8 mouse cellular contexts compared by ENCODE assay signal in the genomic region with DNA sequence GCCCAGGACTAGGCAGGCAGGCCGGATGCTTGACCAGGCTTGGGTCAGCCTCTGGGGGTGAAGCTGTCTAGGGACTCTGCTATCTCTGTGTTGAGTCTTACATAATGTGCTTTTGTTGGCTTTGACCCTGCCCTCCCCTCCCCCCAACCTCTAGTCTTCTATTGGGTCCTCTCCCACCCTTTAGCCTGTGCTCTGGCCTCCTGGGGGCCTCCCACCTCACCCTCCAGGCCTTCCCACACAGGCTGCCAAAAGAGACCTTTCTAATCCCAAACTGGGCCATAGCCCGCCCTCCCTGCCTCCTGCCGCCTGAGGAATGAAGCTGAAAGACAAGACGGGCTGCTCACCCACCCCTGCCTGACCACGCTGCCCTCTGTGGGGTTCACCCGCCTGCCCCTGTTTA. TPM values are rescaled to one million over a fixed set of nuclear protein-coding genes. Genes with fewer than 3 reads are reported as not detected.
A peak's percentile ranks its signal among the peaks of the same experiment; 100 is the strongest.
DNase-seq lines count a peak whose midpoint lies in the region; ATAC-seq and TF ChIP-seq lines count a peak whose summit lies in the region.

No protein-coding gene starts in this region.

- H3K4me3 ChIP-seq in lung, embryonic 15.5 days: no peak overlapping the region
- no peak overlapping the region for H3K4me3 ChIP-seq in embryonic facial prominence, embryonic 15.5 days (replicated peaks)
- no peak overlapping the region; the same call in 1 of the 2 replicates for H3K4me3 ChIP-seq in limb, embryonic 10.5 days
- H3K4me3 ChIP-seq in stomach, embryonic 14.5 days (ENCODE audit: low read depth, low read length): no peak overlapping the region
- no peak overlapping the region for H3K4me3 ChIP-seq in cerebellum, adult 2 months (replicated peaks; ENCODE audit: insufficient read depth, low read depth, low read length)

- no peak for TF ChIP-seq POLR2A in cerebellum, adult 2 months (IDR thresholded peaks at IDR 0.05; ENCODE audit: borderline replicate concordance, insufficient read depth, low read length)

- DNase-seq in lung, postnatal 36 days: no peak
- no peak for DNase-seq in limb, embryonic 10.5 days (ENCODE audit: low spot score)
- no peak for DNase-seq in right cerebral cortex, postnatal 4 days
- DNase-seq in cerebellum, adult 2 months: no peak

- H3K4me2 ChIP-seq in lung, embryonic 15.5 days: peak overlapping the region; percentile 75; the same call in 1 of the 2 replicates
- peak overlapping the region; percentile 5; the same call in 1 of the 2 replicates for H3K4me2 ChIP-seq in embryonic facial prominence, embryonic 15.5 days (replicated peaks)
- H3K4me2 ChIP-seq in stomach, embryonic 14.5 days (replicated peaks; ENCODE audit: low read depth, low read length): peak overlapping the region; percentile 25

- no peaks in the 10 kb centered on the region for H3K27me3 ChIP-seq in lung, embryonic 15.5 days
- H3K27me3 ChIP-seq in embryonic facial prominence, embryonic 15.5 days: no peaks in the 10 kb centered on the region
- no peaks in the 10 kb centered on the region for H3K27me3 ChIP-seq in limb, embryonic 10.5 days (ENCODE audit: low read depth, poor library complexity, severe bottlenecking)
- H3K27me3 ChIP-seq in stomach, embryonic 14.5 days (ENCODE audit: control insufficient read depth, insufficient read depth, low read length): no peaks in the 10 kb centered on the region
- H3K27me3 ChIP-seq in cerebellum, adult 2 months (ENCODE audit: control insufficient read depth, insufficient read depth, low read length): no peaks in the 10 kb centered on the region

- peaks cover 83% of the 10 kb centered on the region for H3K4me1 ChIP-seq in lung, embryonic 15.5 days
- peaks cover 84% of the 10 kb centered on the region for H3K4me1 ChIP-seq in embryonic facial prominence, embryonic 15.5 days
- peaks cover 95% of the 10 kb centered on the region for H3K4me1 ChIP-seq in limb, embryonic 10.5 days
- H3K4me1 ChIP-seq in stomach, embryonic 14.5 days (ENCODE audit: control insufficient read depth, insufficient read depth, low read length): peaks cover 74% of the 10 kb centered on the region
- H3K4me1 ChIP-seq in cerebellum, adult 2 months (ENCODE audit: control insufficient read depth, insufficient read depth, low read length): peaks cover 20% of the 10 kb centered on the region

- ATAC-seq in lung, embryonic 15.5 days (ENCODE audit: borderline replicate concordance, extremely low read depth, low FRiP score, low TSS enrichment): no peak
- no peak for ATAC-seq in embryonic facial prominence, embryonic 15.5 days (ENCODE audit: insufficient number of reproducible peaks, low FRiP score, low TSS enrichment, low read depth)
- no peak for ATAC-seq in stomach, embryonic 14.5 days (ENCODE audit: insufficient number of reproducible peaks, insufficient read depth, low FRiP score, low read depth)
- ATAC-seq in megakaryocyte progenitor cell, adult 5-6 weeks (replicated peaks; ENCODE audit: poor library complexity): no peak

- 29% methylated on average over 6 of the region's 6 CpGs for WGBS in lung, embryonic 15.5 days
- 43% methylated on average over 6 of the region's 6 CpGs for WGBS in embryonic facial prominence, embryonic 15.5 days
- WGBS in limb, embryonic 10.5 days: 60% methylated on average over 6 of the region's 6 CpGs
- 39% methylated on average over 6 of the region's 6 CpGs for whole genome bisulfite sequencing in stomach, embryonic 14.5 days
- 56% methylated on average over 6 of the region's 6 CpGs for WGBS in cerebellum, adult 2 months

- H3K9me3 ChIP-seq in lung, embryonic 15.5 days: no peaks in the 10 kb centered on the region
- no peaks in the 10 kb centered on the region for H3K9me3 ChIP-seq in embryonic facial prominence, embryonic 15.5 days (replicated peaks)
- H3K9me3 ChIP-seq in limb, embryonic 10.5 days (replicated peaks): no peaks in the 10 kb centered on the region
- no peaks in the 10 kb centered on the region for H3K9me3 ChIP-seq in stomach, embryonic 14.5 days (ENCODE audit: control insufficient read depth, low read depth, low read length)

- H3K36me3 ChIP-seq in lung, embryonic 15.5 days: no peaks in the 10 kb centered on the region
- no peaks in the 10 kb centered on the region for H3K36me3 ChIP-seq in embryonic facial prominence, embryonic 15.5 days
- peaks cover 16% of the 10 kb centered on the region for H3K36me3 ChIP-seq in limb, embryonic 10.5 days
- H3K36me3 ChIP-seq in stomach, embryonic 14.5 days (ENCODE audit: control insufficient read depth, insufficient read depth, low read length): no peaks in the 10 kb centered on the region; the same call in 1 of the 2 replicates

- no peak for TF ChIP-seq CTCF in cerebellum, adult 2 months (IDR thresholded peaks at IDR 0.05; ENCODE audit: borderline replicate concordance, insufficient read depth, low read depth, low read length)

- peak overlapping the region; percentile 93 for H3K27ac ChIP-seq in lung, embryonic 15.5 days
- H3K27ac ChIP-seq in embryonic facial prominence, embryonic 15.5 days (replicated peaks): peak overlapping the region; percentile 85
- peak overlapping the region; percentile 80 for H3K27ac ChIP-seq in limb, embryonic 10.5 days
- H3K27ac ChIP-seq in stomach, embryonic 14.5 days (ENCODE audit: low read length): peak overlapping the region; percentile 87
- no peak overlapping the region for H3K27ac ChIP-seq in cerebellum, adult 2 months (ENCODE audit: insufficient read depth, low read length)

- H3K9ac ChIP-seq in lung, embryonic 15.5 days: peak overlapping the region; percentile 23
- H3K9ac ChIP-seq in embryonic facial prominence, embryonic 15.5 days: no peak overlapping the region
- H3K9ac ChIP-seq in stomach, embryonic 14.5 days (replicated peaks; ENCODE audit: low read depth, low read length): no peak overlapping the region

RNA-seq across cellular contexts. Expression of a gene that starts 5.1 kb away (rescaled TPM):
- polyA plus RNA-seq in lung, embryonic 15.5 days (2015; fragmentation: Nextera tagmentation; extraction: Ambion mirVana): 114 and 117 TPM in 2 replicates
- polyA plus RNA-seq in embryonic facial prominence, embryonic 15.5 days (2015; fragmentation: Nextera tagmentation; extraction: Ambion mirVana): 103 and 111 TPM in 2 replicates
- polyA plus RNA-seq in limb, embryonic 10.5 days (2016; fragmentation: Nextera tagmentation; extraction: Ambion mirVana): 40.9 and 47.9 TPM in 2 replicates
- 31.9 and 34.7 TPM in 2 replicates for polyA plus RNA-seq in stomach, embryonic 14.5 days (2014; fragmentation: Nextera tagmentation; extraction: Ambion mirVana)
- total RNA-seq in megakaryocyte progenitor cell, adult 5-6 weeks (2015): 3.3 and 3.5 TPM in 2 replicates
- 6.5 and 6.8 TPM in 2 replicates for total RNA-seq in megakaryocyte progenitor cell, adult 5-6 weeks (2017)
- polyA plus RNA-seq in cerebellum, adult 2 months (2012; rRNA removed): 23.9 and 24.5 TPM in 2 replicates

RNA-seq across cellular contexts. Expression of a gene that starts 34.0 kb away (rescaled TPM):
- 21.0 and 22.3 TPM in 2 replicates for polyA plus RNA-seq in lung, embryonic 15.5 days (2015; fragmentation: Nextera tagmentation; extraction: Ambion mirVana)
- 21.5 and 22.3 TPM in 2 replicates for polyA plus RNA-seq in embryonic facial prominence, embryonic 15.5 days (2015; fragmentation: Nextera tagmentation; extraction: Ambion mirVana)
- 10.9 and 12.9 TPM in 2 replicates for polyA plus RNA-seq in limb, embryonic 10.5 days (2016; fragmentation: Nextera tagmentation; extraction: Ambion mirVana)
- polyA plus RNA-seq in stomach, embryonic 14.5 days (2014; fragmentation: Nextera tagmentation; extraction: Ambion mirVana): 22.6 and 23.5 TPM in 2 replicates
- total RNA-seq in megakaryocyte progenitor cell, adult 5-6 weeks (2015): 2.9 and 4.7 TPM in 2 replicates
- total RNA-seq in megakaryocyte progenitor cell, adult 5-6 weeks (2017): 1.6 and 3.7 TPM in 2 replicates
- 889 and 932 TPM in 2 replicates for polyA plus RNA-seq in cerebellum, adult 2 months (2012; rRNA removed)

Comparison
In these comparisons a context has a peak if more than half of its experiments do, and no peak if none do; other contexts are left out.
1. H3K4me2 ChIP-seq: peak in every context shown above with its lines; median percentile 75 in lung, embryonic 15.5 days; 25 in stomach, embryonic 14.5 days; 5 in embryonic facial prominence, embryonic 15.5 days.
2. RNA of a gene that starts 34.0 kb away (polyA plus RNA-seq): 889 to 932 TPM in cerebellum, adult 2 months; 22.6 to 23.5 TPM in stomach, embryonic 14.5 days, 21.5 to 22.3 TPM in embryonic facial prominence, embryonic 15.5 days, 21.0 to 22.3 TPM in lung, embryonic 15.5 days and 10.9 to 12.9 TPM in limb, embryonic 10.5 days; every median in the first group is over 10 times any median in the second.